Mouse (Mus musculus) bone marrow, adult 2 months (tissue): ENCODE measurements around the gene Hoxa1.

Experiments
- CTCF ChIP-seq: fragments of 200-500 bp; IDR thresholded peaks from 2 replicates; pipeline ENCODE4 v1.5.1; 2011; ENCODE audit warnings: low read length, control low read depth; ENCODE audit not compliant: control insufficient read depth, insufficient read depth
- POLR2A ChIP-seq: fragments of 200-500 bp; IDR thresholded peaks from 2 replicates; pipeline ENCODE4 v1.6.1; 2011; ENCODE audit warnings: low read depth, mild to moderate bottlenecking, control low read depth, low read length, borderline replicate concordance; ENCODE audit not compliant: control insufficient read depth

GRCm38 (mm10) chr6:52185222-52185621 is 27.1 kb upstream of the Hoxa1 start:
- TF ChIP-seq CTCF: no peak
- TF ChIP-seq POLR2A: no peak
